Mouse (Mus musculus): ENCODE measurements at regions not wholly inside any gene's neighbourhood (a gene's known extent, or its start where the extent isn't known, plus 50 kb on each side); places are given as distances from the start of the nearest gene placed in this dataset.

GRCm38 (mm10) chrX:42364137-42364536 lies 125.4 kb upstream of the Tex13c2 start:
- Histone ChIP-seq H3K4me3 (no peak overlapping the region), H3K27ac (no peak overlapping the region), H3K9me3 (no peaks in the 10 kb centered on the region), H3K4me1 (peaks cover 3% of the 10 kb centered on the region; the same call in 1 of the 2 replicates), H3K27me3 (no peaks in the 10 kb centered on the region), H3K36me3 (no peaks in the 10 kb centered on the region), H3K9ac (no peak overlapping the region), H3K4me2 (no peak overlapping the region)
- WGBS = 37% methylated on average over 1 of the region's 1 CpGs
- ATAC-seq (ENCODE audit: borderline replicate concordance, extremely low read depth, low FRiP score, low TSS enrichment) = no peak

- peak overlapping the region; percentile 69; the same call in 1 of the 2 replicates for H3K27ac ChIP-seq
Observed at GRCm38 (mm10) chrX:42373794-42374398, 115.6 kb upstream of the Tex13c2 start.

DNA sequence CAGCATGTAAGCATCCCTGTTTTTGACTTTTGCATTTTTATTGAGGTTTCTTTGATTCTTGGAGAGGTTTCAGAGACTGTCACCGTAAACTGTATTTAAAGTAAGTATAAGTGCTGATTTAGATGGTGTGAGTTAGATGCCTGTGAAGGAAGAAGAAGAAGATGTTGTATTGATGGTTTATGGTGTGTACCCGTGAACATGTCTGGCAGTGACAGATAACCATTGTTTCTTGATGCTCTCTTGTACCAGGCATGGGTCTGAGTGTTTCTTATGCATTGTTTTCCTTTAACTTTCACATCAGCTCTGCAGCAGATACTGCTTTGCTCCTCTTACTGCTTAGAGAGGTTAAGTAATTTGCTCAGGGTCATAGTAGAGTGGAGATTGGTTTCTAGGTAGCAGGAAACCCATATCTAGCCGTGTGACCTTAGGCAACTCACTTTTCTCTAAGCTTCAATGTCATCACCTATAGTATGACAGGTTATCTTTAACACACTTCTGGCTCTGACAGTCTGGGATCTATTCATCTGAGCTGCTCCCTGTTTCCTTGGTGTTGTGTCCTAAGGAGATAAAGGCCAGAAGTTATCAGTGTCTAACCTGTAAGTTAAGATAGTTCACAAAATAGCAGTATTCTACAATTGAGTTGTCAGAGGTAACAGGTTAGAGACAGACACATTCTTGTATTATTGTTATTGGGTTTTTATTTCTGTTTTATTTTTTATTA lies 95.5 kb upstream of the Tex13c2 start:
- no peak overlapping the region for H3K9ac ChIP-seq
- no peak for ATAC-seq (ENCODE audit: borderline replicate concordance, extremely low read depth, low FRiP score, low TSS enrichment)
- H3K4me3 ChIP-seq = no peak overlapping the region
- no peaks in the 10 kb centered on the region for H3K9me3 ChIP-seq
- 56% methylated on average over 3 of the region's 3 CpGs for WGBS
- H3K36me3 ChIP-seq = no peaks in the 10 kb centered on the region
- H3K4me2 ChIP-seq = no peak overlapping the region
- no peak overlapping the region for H3K27ac ChIP-seq
- H3K4me1 ChIP-seq = no peaks in the 10 kb centered on the region
- H3K27me3 ChIP-seq = no peaks in the 10 kb centered on the region

More at GRCm38 (mm10) chrX:42373794-42374398, 115.6 kb upstream of the Tex13c2 start:
- no peak overlapping the region for H3K4me2 ChIP-seq
- no peak overlapping the region for H3K4me3 ChIP-seq
- no peaks in the 10 kb centered on the region for H3K27me3 ChIP-seq
- H3K9ac ChIP-seq = no peak overlapping the region
- peak; percentile 91 for ATAC-seq (ENCODE audit: borderline replicate concordance, extremely low read depth, low FRiP score, low TSS enrichment)
- H3K9me3 ChIP-seq = no peaks in the 10 kb centered on the region
- no peaks in the 10 kb centered on the region for H3K4me1 ChIP-seq
- 35% methylated on average over 3 of the region's 3 CpGs for WGBS
- no peaks in the 10 kb centered on the region for H3K36me3 ChIP-seq

DNA sequence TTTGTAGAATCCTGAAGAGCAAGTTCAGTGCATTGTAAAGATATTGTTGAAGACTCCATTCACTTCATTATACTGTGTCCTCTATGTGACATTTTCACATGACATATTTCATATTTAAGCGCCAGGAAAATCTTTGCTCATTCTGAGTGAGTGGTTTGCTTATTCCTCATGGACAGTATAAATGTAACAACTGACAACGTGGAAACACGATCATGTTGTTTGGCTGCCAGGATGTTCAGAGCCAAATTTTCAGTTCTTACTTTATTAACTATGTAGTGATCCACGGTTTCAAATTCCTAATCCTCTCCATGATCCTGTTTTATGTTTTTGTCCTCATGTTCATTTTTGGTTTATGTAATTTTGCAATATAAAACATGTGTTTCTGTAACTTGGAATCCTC lies 93.0 kb upstream of the Tex13c2 start:
- 45% methylated on average over 4 of the region's 4 CpGs for WGBS
- ATAC-seq (ENCODE audit: borderline replicate concordance, extremely low read depth, low FRiP score, low TSS enrichment) = no peak
- no peak overlapping the region for H3K4me2 ChIP-seq

GRCm38 (mm10) chrX:42398836-42399235 lies 90.7 kb upstream of the Tex13c2 start:
- no peaks in the 10 kb centered on the region for H3K36me3 ChIP-seq
- H3K4me1 ChIP-seq = no peaks in the 10 kb centered on the region
- no peaks in the 10 kb centered on the region for H3K27me3 ChIP-seq
- H3K9me3 ChIP-seq = no peaks in the 10 kb centered on the region
- H3K4me2 ChIP-seq = no peak overlapping the region
- no peak overlapping the region for H3K9ac ChIP-seq
- 16% methylated on average over 1 of the region's 1 CpGs for WGBS
- peak; percentile 97 for ATAC-seq (ENCODE audit: borderline replicate concordance, extremely low read depth, low FRiP score, low TSS enrichment)
- H3K4me3 ChIP-seq = no peak overlapping the region
- peak overlapping the region; percentile 67 for H3K27ac ChIP-seq

More for the DNA sequence above, 93.0 kb upstream of the Tex13c2 start:
- no peak overlapping the region for H3K4me3 ChIP-seq
- H3K27ac ChIP-seq = no peak overlapping the region
- H3K9me3 ChIP-seq = no peaks in the 10 kb centered on the region
- no peaks in the 10 kb centered on the region for H3K4me1 ChIP-seq
- H3K27me3 ChIP-seq = no peaks in the 10 kb centered on the region
- H3K36me3 ChIP-seq = no peaks in the 10 kb centered on the region
- no peak overlapping the region for H3K9ac ChIP-seq

GRCm38 (mm10) chrX:42399343-42399742 lies 90.1 kb upstream of the Tex13c2 start:
- no peaks in the 10 kb centered on the region for H3K9me3 ChIP-seq
- H3K27ac ChIP-seq = peak overlapping the region; percentile 67
- no peak overlapping the region for H3K9ac ChIP-seq
- H3K27me3 ChIP-seq = no peaks in the 10 kb centered on the region
- ATAC-seq (ENCODE audit: borderline replicate concordance, extremely low read depth, low FRiP score, low TSS enrichment) = peak; percentile 50
- H3K36me3 ChIP-seq = no peaks in the 10 kb centered on the region
- H3K4me2 ChIP-seq = no peak overlapping the region
- no peak overlapping the region for H3K4me3 ChIP-seq
- H3K4me1 ChIP-seq = no peaks in the 10 kb centered on the region

GRCm38 (mm10) chrX:42401091-42401490 lies 88.4 kb upstream of the Tex13c2 start:
- Histone ChIP-seq H3K4me2 (no peak overlapping the region), H3K9ac (no peak overlapping the region), H3K36me3 (no peaks in the 10 kb centered on the region), H3K27ac (no peak overlapping the region), H3K4me3 (no peak overlapping the region), H3K9me3 (no peaks in the 10 kb centered on the region), H3K4me1 (no peaks in the 10 kb centered on the region), H3K27me3 (no peaks in the 10 kb centered on the region)
- no peak for ATAC-seq (ENCODE audit: borderline replicate concordance, extremely low read depth, low FRiP score, low TSS enrichment)
- WGBS = 83% methylated on average over 1 of the region's 1 CpGs

- Histone ChIP-seq H3K27ac (peak overlapping the region; percentile 50), H3K36me3 (no peaks in the 10 kb centered on the region), H3K9me3 (no peaks in the 10 kb centered on the region), H3K4me2 (no peak overlapping the region), H3K9ac (no peak overlapping the region), H3K4me3 (no peak overlapping the region), H3K27me3 (no peaks in the 10 kb centered on the region), H3K4me1 (no peaks in the 10 kb centered on the region)
- no peak for ATAC-seq (ENCODE audit: borderline replicate concordance, extremely low read depth, low FRiP score, low TSS enrichment)
- WGBS = 51% methylated on average over 7 of the region's 7 CpGs
Observed at GRCm38 (mm10) chrX:42401564-42402334, 87.7 kb upstream of the Tex13c2 start.

DNA sequence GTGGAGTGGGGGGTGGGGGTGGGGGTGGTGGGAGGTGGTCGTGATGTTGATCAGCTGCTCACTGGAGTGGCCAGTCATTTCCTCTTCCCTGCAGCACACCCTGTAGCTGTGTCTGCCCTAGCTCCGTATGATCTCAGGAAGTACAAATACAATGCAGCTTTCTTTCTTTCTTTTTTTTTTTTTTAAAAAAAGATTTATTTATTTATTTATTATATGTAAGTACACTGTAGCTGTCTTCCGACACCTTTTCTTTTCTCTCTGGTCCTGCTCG lies 87.2 kb upstream of the Tex13c2 start:
- Histone ChIP-seq H3K36me3 (no peaks in the 10 kb centered on the region), H3K9ac (no peak overlapping the region), H3K27me3 (no peaks in the 10 kb centered on the region), H3K27ac (peak overlapping the region; percentile 50; the same call in 1 of the 2 replicates), H3K4me3 (no peak overlapping the region), H3K4me1 (no peaks in the 10 kb centered on the region), H3K4me2 (no peak overlapping the region), H3K9me3 (no peaks in the 10 kb centered on the region)
- WGBS = 46% methylated on average over 4 of the region's 4 CpGs
- peak; percentile 79; the same call in 1 of the 2 replicates for ATAC-seq (ENCODE audit: borderline replicate concordance, extremely low read depth, low FRiP score, low TSS enrichment)

DNA sequence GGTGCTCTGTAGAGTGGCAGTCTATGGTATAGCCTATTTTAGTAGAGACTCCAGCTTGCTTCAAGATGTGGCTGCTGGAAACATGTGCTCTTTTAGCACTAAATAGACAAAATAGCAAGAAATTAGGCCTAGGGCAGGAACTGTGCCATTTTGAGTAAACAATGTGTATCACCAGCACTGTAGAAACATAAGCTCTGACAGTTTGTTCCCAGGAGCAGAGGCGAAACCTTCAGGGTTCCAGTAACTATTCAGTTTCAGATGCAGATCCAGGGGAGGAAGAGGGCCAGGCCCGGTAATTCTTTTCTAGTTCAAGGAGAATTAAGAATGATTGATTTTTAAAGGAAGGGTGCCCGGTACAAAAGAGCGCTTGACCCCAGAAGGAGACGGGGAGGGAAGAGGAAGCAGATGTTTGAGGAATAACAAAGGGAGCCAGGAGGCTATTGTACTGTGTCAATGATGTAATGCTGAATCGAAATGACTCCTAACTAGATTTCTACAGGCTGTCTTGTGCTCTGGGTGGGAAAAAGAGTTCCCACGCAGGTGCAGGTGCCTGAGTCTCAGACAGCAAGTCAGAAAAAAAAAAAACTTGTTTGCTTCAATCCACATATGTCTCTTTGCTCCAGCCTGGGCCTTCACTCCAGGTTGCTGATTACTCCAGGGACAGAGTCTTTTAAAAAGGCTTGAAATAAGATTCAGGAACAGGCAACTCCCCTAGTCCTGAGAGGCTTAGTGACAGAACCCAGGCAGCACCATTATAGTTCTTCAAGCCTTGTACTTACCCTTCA lies 57.4 kb upstream of the Tex13c2 start:
- Histone ChIP-seq H3K4me1 (no peaks in the 10 kb centered on the region), H3K36me3 (no peaks in the 10 kb centered on the region), H3K9me3 (no peaks in the 10 kb centered on the region), H3K9ac (no peak overlapping the region), H3K4me2 (no peak overlapping the region), H3K4me3 (no peak overlapping the region), H3K27ac (peak overlapping the region; percentile 49; the same call in 1 of the 2 replicates), H3K27me3 (no peaks in the 10 kb centered on the region)
- ATAC-seq (ENCODE audit: borderline replicate concordance, extremely low read depth, low FRiP score, low TSS enrichment) = no peak
- 30% methylated on average over 7 of the region's 7 CpGs for WGBS

Data from lung, embryonic 15.5 days (tissue).